Mouse (Mus musculus) kidney, embryonic 15.5 days (tissue): ENCODE data around the gene Cpm. TPM values are rescaled to one million over a fixed set of nuclear protein-coding genes. Genes with fewer than 3 reads are reported as not detected.
"Not testable (repeated sequence)": the region's sequence is repeated elsewhere in the genome, so short reads cannot be mapped to it uniquely, and the experiment has no call there.

ENCODE experiments used
- ATAC-seq: fragments of 200-750 bp; cut with Nextera tagmentation; replicated peaks from 2 replicates; pipeline ENCODE4 v1.8.0; 2017; ENCODE audit warnings: moderate TSS enrichment; ENCODE audit not compliant: low FRiP score
- H3K27ac ChIP-seq: fragments of 300-500 bp; sonication (generic); 2 replicates; pipeline ENCODE4 v1.5.1; 2015; ENCODE audit warnings: mild to moderate bottlenecking, inconsistent platforms
- H3K27me3 ChIP-seq: fragments of 300-500 bp; sonication (generic); 2 replicates; pipeline ENCODE4 v1.6.1; 2015; ENCODE audit warnings: inconsistent platforms
- H3K36me3 ChIP-seq: fragments of 300-500 bp; sonication (generic); 2 replicates; pipeline ENCODE4 v1.6.1; 2015; ENCODE audit warnings: inconsistent platforms
- H3K4me1 ChIP-seq: fragments of 300-500 bp; sonication (generic); 2 replicates; pipeline ENCODE4 v1.6.1; 2015; ENCODE audit warnings: inconsistent platforms
- H3K4me2 ChIP-seq: fragments of 300-500 bp; sonication (generic); 2 replicates; pipeline ENCODE4 v1.6.1; 2015; ENCODE audit warnings: moderate library complexity, mild to moderate bottlenecking, inconsistent platforms
- H3K4me3 ChIP-seq: fragments of 300-500 bp; sonication (generic); replicated peaks from 2 replicates; pipeline ENCODE4 v1.5.1; 2015; ENCODE audit warnings: mild to moderate bottlenecking, inconsistent platforms
- H3K9ac ChIP-seq: fragments of 300-500 bp; sonication (generic); 2 replicates; pipeline ENCODE4 v1.6.1; 2015; ENCODE audit warnings: mild to moderate bottlenecking, inconsistent platforms
- H3K9me3 ChIP-seq: fragments of 300-500 bp; sonication (generic); replicated peaks from 2 replicates; pipeline ENCODE4 v1.6.1; 2016; ENCODE audit warnings: inconsistent platforms
- whole genome bisulfite sequencing: fragments of 180-500 bp; shearing (Covaris S2); methylation state at CpG from one replicate; pipeline ENCODE4 v1.1.7; 2015; ENCODE audit warnings: mixed read lengths; 5-methylcytosine and 5-hydroxymethylcytosine counted together
- polyA plus RNA-seq: library from polyadenylated mRNA; unstranded; fragments of >200 nt; fragmentation: Nextera tagmentation; extraction: Ambion mirVana; gene quantifications from 2 replicates; pipeline ENCODE4 v1.2.1, GENCODE M21; 2015

The Cpm gene
- polyA plus RNA-seq, 1 experiment from 2014 or later = 31.5 TPM

DNA sequence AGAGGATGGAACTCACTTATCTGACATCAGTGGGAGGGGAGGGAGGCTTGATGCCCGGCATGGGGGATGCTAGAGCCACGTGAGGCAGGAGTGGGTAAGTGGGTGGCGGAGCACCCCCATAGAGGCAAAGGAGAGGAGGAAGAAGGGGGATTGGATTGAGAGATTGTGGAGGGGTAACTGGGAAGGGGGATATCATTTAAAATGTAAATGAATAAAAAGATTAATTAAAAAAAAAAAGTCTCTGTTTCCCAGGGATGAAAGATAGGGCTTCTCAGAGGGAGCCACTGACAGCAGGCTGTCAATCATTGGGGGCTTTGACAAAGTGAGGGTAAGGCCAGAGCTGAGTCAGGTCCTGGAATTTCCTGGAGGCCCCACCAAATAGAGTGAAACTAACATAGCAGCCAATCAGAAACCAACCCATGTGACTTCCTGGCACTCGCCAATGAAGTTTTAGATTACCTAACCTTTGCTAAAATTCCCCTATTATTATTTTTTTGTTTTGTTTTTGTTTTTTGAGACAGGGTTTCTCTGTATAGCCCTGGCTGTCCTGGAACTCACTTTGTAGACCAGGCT, 85.7 kb downstream of the Cpm start:
- Histone ChIP-seq H3K4me3 (no peak overlapping the region), H3K9ac (no peak overlapping the region), H3K9me3 (no peaks in the 10 kb centered on the region), H3K4me1 (peaks cover 21% of the 10 kb centered on the region), H3K27me3 (no peaks in the 10 kb centered on the region), H3K27ac (no peak overlapping the region), H3K4me2 (no peak overlapping the region), H3K36me3 (no peaks in the 10 kb centered on the region)
- ATAC-seq = no peak
- WGBS = 68% methylated on average over 4 of the region's 4 CpGs

DNA sequence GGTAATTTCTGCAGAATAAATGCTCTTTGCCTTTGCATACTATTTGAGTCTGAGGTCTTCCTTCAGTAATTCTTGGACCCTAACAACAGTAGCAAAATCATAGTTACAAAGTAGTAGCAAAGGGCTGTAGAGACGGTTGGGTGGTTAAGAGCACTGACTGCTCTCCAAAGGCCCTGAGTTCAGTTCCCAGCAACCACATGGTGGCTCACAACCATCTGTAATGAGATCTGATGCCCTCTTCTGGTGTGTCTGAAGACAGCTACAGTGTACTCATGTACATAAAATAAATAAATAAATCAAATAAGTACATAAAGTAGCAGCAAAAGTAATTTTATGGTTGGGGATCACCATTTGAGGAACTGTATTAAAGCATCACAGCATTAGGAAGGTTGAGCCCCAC, 86.4 kb downstream of the Cpm start:
- H3K27ac ChIP-seq, H3K4me2 ChIP-seq, H3K27me3 ChIP-seq, H3K9ac ChIP-seq, H3K36me3 ChIP-seq, H3K4me3 ChIP-seq, ATAC-seq, H3K9me3 ChIP-seq: not testable (repeated sequence)
- 87% methylated on average over 1 of the region's 1 CpGs for WGBS
- peaks cover 21% of the 10 kb centered on the region for H3K4me1 ChIP-seq

DNA sequence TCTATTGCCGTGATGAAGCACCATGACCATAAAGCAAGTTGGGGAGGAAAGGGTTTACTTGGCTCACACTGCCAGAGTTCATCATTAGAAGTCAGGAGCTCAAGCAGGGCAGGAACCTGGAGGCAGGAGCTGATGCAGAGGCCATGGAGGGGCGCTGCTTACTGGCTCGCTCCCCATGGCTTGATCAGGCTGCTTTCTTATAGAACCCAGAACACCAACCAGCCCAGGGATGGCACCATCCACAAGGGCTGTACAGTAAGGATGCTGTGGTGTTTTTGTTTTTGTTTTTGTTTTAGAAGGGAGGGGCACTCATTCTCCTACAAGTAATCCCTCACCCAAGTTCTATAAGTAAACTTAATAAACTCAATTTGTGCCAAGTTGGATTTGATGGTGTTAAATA, 87.4 kb downstream of the Cpm start:
- no peaks in the 10 kb centered on the region for H3K9me3 ChIP-seq
- no peak overlapping the region for H3K4me2 ChIP-seq
- no peak for ATAC-seq
- H3K4me3 ChIP-seq = no peak overlapping the region
- H3K27ac ChIP-seq = no peak overlapping the region
- no peaks in the 10 kb centered on the region for H3K36me3 ChIP-seq
- H3K4me1 ChIP-seq = peaks cover 17% of the 10 kb centered on the region
- no peaks in the 10 kb centered on the region for H3K27me3 ChIP-seq
- H3K9ac ChIP-seq = no peak overlapping the region
- WGBS = 93% methylated on average over 3 of the region's 3 CpGs

- Histone ChIP-seq H3K4me1 (peaks cover 17% of the 10 kb centered on the region), H3K9me3 (no peaks in the 10 kb centered on the region), H3K4me3 (no peak overlapping the region), H3K27me3 (no peaks in the 10 kb centered on the region), H3K27ac (peak overlapping the region; percentile 56; the same call in 1 of the 2 replicates), H3K36me3 (no peaks in the 10 kb centered on the region), H3K4me2 (0 out of 2 replicates have a peak overlapping the region, but pooled peaks have one; percentile 21), H3K9ac (no peak overlapping the region)
- 4% methylated on average over 4 of the region's 4 CpGs for WGBS
- peak; percentile 70 for ATAC-seq
Observed at GRCm38 (mm10) chr10:117717583-117717982, 88.3 kb downstream of the Cpm start.

DNA sequence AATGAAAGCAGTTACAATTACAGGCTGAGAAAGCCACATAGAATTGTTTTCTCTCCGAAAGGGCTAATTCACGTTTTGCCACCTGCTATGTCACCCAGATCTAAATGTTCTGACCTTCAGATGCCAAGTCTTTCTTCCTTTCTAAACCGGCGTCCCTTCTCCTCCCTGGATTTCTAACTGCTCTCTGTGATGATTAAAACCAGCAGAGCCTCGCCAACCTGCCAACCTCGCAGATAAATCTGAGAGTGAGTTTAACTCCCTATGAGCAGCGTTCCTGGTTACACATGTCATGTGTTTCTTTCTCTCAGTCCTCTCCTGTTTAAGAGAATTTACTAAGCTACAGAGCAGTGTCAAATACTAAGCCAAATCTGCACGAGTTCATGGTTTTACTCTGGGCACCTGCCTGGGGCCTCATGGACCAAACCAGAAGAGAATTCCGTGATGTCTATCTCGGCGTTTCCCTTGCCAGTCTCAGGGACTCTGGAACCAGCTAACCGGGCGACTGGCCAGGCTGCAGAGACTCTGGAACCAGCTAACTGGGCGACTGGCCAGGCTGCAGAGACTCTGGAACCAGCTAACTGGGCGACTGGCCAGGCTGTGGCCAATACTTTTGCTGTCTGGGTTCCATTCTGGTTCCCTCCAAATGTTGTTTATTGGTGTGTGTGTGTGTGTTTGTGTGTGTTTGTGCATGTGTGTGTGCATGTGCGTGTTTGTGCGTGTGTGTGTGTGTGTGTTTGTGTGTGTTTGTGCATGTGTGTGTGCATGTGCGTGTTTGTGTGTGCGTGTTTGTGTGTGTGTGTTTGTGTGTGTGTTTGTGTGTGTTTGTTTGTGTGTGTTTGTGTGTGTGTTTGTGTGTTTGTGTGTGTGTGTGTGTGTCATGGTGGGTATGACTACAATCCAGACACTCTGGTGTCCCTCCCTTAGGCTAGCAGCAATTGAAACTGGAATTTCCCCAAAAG, 89.1 kb downstream of the Cpm start:
- Histone ChIP-seq H3K27me3 (no peaks in the 10 kb centered on the region), H3K4me2 (0 out of 2 replicates have a peak overlapping the region, but pooled peaks have one; percentile 21), H3K4me3 (no peak overlapping the region), H3K9ac (no peak overlapping the region), H3K27ac (peak overlapping the region; percentile 45; the same call in 1 of the 2 replicates), H3K9me3 (no peaks in the 10 kb centered on the region), H3K36me3 (no peaks in the 10 kb centered on the region), H3K4me1 (peaks cover 17% of the 10 kb centered on the region)
- WGBS = 56% methylated on average over 19 of the region's 19 CpGs
- ATAC-seq = no peak

DNA sequence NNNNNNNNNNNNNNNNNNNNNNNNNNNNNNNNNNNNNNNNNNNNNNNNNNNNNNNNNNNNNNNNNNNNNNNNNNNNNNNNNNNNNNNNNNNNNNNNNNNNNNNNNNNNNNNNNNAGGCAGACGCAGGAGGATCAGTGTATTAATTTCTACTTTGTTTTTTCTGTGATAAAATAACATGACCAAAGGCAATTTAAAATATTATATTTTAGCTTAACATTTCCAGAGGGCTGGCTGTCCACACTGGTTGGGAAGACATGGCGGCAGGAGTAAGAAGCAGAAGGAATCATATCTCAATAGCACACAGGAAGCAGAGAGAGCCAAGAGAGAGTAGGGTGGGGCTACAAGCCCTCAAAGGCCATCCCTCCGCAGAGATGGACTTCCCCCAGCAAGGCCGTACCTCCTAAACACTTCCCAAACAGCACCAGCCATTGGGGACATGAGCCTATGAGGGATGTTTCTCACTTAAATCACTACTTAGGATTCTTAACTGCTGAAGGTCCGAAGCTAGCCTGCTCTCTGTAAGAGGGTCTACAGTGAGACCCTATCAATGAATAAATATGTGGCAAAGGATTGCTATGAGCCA, 94.9 kb downstream of the Cpm start:
- no peaks in the 10 kb centered on the region for H3K27me3 ChIP-seq
- no peak overlapping the region for H3K9ac ChIP-seq
- no peak overlapping the region for H3K4me2 ChIP-seq
- H3K36me3 ChIP-seq = no peaks in the 10 kb centered on the region
- no peak overlapping the region for H3K4me3 ChIP-seq
- no peak for ATAC-seq
- no peaks in the 10 kb centered on the region for H3K9me3 ChIP-seq
- no peak overlapping the region for H3K27ac ChIP-seq
- no peaks in the 10 kb centered on the region for H3K4me1 ChIP-seq
- 73% methylated on average over 5 of the region's 5 CpGs for WGBS

DNA sequence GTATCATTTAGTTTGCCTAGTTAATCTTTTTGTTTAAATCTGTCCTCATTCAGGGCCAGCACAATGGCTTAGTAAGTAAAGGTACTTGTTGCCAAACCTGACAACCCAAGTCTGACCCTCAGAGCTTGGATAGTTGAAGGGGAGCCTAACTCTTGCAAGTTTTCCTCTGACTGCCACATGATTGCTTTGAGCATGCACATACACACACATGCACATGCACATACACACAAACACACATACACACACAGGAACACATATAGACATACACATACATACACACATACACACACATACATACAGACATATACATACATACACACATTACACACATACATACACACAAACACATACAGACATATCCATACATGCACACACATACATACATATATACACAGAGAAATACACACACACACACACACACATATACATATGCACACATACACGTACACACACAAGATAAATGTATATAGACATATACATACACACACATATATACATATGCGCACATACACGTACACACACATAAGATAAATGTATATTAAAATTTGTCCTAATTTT, 95.6 kb downstream of the Cpm start:
- H3K9me3 ChIP-seq = no peaks in the 10 kb centered on the region

GRCm38 (mm10) chr10:117725671-117726070, 96.4 kb downstream of the Cpm start:
- no peak for ATAC-seq
- 69% methylated on average over 7 of the region's 7 CpGs for WGBS
- H3K27me3 ChIP-seq = no peaks in the 10 kb centered on the region
- no peak overlapping the region for H3K4me3 ChIP-seq
- no peak overlapping the region for H3K4me2 ChIP-seq
- no peaks in the 10 kb centered on the region for H3K9me3 ChIP-seq
- H3K36me3 ChIP-seq = no peaks in the 10 kb centered on the region
- no peaks in the 10 kb centered on the region for H3K4me1 ChIP-seq
- H3K27ac ChIP-seq = no peak overlapping the region
- H3K9ac ChIP-seq = no peak overlapping the region

More for the DNA sequence above, 95.6 kb downstream of the Cpm start:
- H3K4me3 ChIP-seq = no peak overlapping the region
- WGBS = 94% methylated on average over 3 of the region's 3 CpGs
- no peaks in the 10 kb centered on the region for H3K4me1 ChIP-seq
- ATAC-seq = no peak
- no peaks in the 10 kb centered on the region for H3K36me3 ChIP-seq
- no peak overlapping the region for H3K4me2 ChIP-seq
- no peak overlapping the region for H3K27ac ChIP-seq
- no peak overlapping the region for H3K9ac ChIP-seq
- no peaks in the 10 kb centered on the region for H3K27me3 ChIP-seq

GRCm38 (mm10) chr10:117726350-117726749, 97.0 kb downstream of the Cpm start:
- WGBS = 91% methylated on average over 4 of the region's 4 CpGs
- no peak for ATAC-seq
- no peak overlapping the region for H3K4me2 ChIP-seq

GRCm38 (mm10) chr10:117726888-117727385, 97.6 kb downstream of the Cpm start:
- Histone ChIP-seq H3K4me3 (no peak overlapping the region), H3K36me3 (no peaks in the 10 kb centered on the region), H3K4me2 (no peak overlapping the region), H3K9ac (no peak overlapping the region), H3K27me3 (no peaks in the 10 kb centered on the region), H3K27ac (no peak overlapping the region), H3K9me3 (no peaks in the 10 kb centered on the region), H3K4me1 (no peaks in the 10 kb centered on the region)
- ATAC-seq = no peak
- WGBS = 93% methylated on average over 4 of the region's 4 CpGs

More at GRCm38 (mm10) chr10:117726350-117726749, 97.0 kb downstream of the Cpm start:
- Histone ChIP-seq H3K27me3 (no peaks in the 10 kb centered on the region), H3K4me1 (no peaks in the 10 kb centered on the region), H3K36me3 (no peaks in the 10 kb centered on the region), H3K27ac (no peak overlapping the region), H3K9ac (no peak overlapping the region), H3K4me3 (no peak overlapping the region), H3K9me3 (no peaks in the 10 kb centered on the region)

DNA sequence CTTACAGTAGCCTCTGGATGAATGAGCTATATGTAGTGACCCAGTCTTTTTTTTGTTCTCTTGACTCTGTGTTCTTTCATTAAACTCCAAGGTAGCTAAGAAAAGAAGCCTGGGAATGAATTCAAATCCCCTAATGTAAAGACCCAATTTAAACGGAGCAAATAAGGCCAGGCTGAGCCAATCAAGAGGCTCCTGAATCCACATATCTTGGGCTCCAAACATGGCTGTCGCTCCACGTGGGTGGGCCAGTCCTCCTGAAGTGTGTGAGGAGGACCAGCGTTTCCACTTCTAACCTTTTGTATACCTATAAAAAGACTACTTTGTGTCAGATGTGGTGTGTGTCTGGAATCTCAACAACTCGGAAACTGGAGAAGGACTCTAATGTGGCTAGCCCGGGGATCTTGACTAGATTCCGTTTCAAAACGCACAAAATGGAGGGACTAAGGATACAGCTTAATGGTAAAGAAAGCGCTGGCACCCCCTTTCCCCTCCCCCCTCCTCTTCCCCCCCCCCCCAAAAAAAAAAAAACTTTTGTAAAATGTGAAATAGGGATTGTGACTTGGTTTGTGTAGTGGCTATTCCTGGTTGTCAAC, 98.3 kb downstream of the Cpm start:
- Histone ChIP-seq H3K4me2 (no peak overlapping the region), H3K9ac (no peak overlapping the region), H3K4me1 (no peaks in the 10 kb centered on the region), H3K4me3 (no peak overlapping the region), H3K36me3 (no peaks in the 10 kb centered on the region), H3K27ac (no peak overlapping the region), H3K27me3 (no peaks in the 10 kb centered on the region), H3K9me3 (no peaks in the 10 kb centered on the region)
- WGBS = 81% methylated on average over 9 of the region's 9 CpGs
- no peak for ATAC-seq
